Mouse (Mus musculus) brown adipose tissue, adult 24 weeks (tissue): Measurements from ENCODE around the gene Mab21l1. TPM values are rescaled to one million over a fixed set of nuclear protein-coding genes. Genes with fewer than 3 reads are reported as not detected.

ENCODE experiments used
- H3K27ac ChIP-seq: fragments of 200-500 bp; replicated peaks from 2 replicates; pipeline ENCODE4 v1.5.1; 2012; ENCODE audit warnings: low read depth, mild to moderate bottlenecking, low read length
- H3K4me1 ChIP-seq: fragments of 200-500 bp; 2 replicates; pipeline ENCODE4 v1.6.1; 2012; ENCODE audit warnings: low read length, mixed read lengths; ENCODE audit not compliant: control insufficient read depth, insufficient read depth, insufficient read length
- H3K4me3 ChIP-seq: fragments of 200-500 bp; 2 replicates; pipeline ENCODE4 v1.5.1; 2012; ENCODE audit warnings: low read depth, mild to moderate bottlenecking, low read length, moderate library complexity; ENCODE audit not compliant: insufficient read depth
- polyA plus RNA-seq: library from polyadenylated mRNA; stranded (reverse); fragments of >200 nt; gene quantifications from 2 replicates; pipeline ENCODE4 v1.2.4, GENCODE M21; 2012; ENCODE audit not compliant: missing spikeins, insufficient read depth, insufficient read length

Gene Mab21l1
- polyA plus RNA-seq, 1 experiment: not detected

DNA sequence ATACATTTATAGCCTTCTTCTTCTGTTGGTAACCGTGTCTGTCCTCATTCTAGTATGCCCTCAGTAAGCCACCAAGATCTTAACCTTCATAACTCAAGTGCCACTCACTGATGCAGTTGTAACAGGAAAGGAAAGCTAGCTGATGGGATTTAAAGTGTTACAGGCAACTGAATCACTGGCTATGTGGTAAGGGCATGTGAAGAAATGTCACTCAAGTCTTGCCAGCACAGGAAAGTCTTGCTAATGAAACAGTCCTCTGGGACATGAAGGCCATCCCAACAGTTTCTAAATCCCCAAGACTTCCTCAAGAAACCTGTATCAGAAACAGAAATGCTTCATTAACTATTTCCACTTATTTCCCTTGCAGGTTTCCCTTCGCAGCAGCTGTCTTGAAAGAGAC is 13.7 kb upstream of the Mab21l1 start:
- Histone ChIP-seq H3K4me3 (no peak overlapping the region), H3K4me1 (no peaks in the 10 kb centered on the region), H3K27ac (no peak overlapping the region)

DNA sequence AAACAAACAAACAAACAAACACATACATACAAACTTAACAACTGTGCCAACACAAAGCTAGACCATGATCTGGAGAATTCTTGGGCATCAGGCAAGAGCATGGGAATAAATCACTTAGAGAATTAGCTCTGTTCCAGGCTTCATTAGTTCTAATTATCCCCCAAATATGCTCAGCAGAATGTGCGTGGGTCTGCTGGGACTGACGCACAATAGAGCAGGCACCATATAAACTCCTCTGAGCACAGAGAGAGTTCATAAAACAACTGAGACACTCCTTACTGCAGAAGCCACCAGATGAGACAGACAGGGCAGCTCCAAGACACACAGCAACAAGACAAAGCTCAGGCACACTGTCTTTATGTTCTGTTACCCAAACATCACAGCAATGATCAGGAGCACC is 13.0 kb upstream of the Mab21l1 start:
- Histone ChIP-seq H3K27ac (no peak overlapping the region), H3K4me1 (no peaks in the 10 kb centered on the region), H3K4me3 (no peak overlapping the region)

DNA sequence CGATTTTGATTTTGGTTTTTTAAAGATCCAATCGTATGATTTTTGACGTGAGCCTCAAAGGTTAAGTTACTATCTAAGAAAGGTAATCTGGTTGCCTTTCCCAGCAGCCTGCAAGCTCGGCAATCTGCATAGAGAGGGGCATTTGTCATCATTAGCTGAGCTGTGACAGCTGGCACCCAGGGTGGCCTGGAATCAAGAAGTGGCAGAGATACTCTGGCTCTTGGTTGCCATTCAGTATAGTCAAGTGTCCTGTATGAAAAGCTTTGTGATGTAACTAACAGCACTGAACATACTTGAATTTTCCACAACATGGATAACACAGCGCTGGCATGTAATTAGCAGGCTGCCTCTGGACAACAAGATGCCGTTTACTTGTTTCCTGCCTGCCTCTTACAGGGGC is 8.1 kb upstream of the Mab21l1 start:
- H3K4me1 ChIP-seq: no peaks in the 10 kb centered on the region
- no peak overlapping the region for H3K27ac ChIP-seq
- H3K4me3 ChIP-seq: no peak overlapping the region

DNA sequence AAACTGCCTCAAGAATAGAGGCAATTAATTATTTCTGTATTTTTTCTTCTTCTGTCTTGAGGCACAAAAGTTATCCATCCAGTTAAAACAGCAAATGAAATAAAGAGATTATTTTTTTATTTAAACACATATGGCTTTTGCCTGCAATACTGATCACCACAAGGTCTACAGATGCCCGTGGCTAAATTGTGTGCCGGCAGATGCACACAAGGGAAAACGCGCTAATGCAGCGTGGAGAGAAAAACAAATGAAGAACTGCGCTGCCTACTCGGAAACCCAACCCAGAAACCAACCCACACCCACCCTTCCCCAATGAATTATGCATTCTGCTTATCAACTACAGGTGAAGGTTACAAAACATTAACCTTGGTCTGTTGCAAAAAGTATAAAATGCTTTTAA is 7.1 kb upstream of the Mab21l1 start:
- Histone ChIP-seq H3K4me3 (no peak overlapping the region), H3K4me1 (no peaks in the 10 kb centered on the region), H3K27ac (no peak overlapping the region)

DNA sequence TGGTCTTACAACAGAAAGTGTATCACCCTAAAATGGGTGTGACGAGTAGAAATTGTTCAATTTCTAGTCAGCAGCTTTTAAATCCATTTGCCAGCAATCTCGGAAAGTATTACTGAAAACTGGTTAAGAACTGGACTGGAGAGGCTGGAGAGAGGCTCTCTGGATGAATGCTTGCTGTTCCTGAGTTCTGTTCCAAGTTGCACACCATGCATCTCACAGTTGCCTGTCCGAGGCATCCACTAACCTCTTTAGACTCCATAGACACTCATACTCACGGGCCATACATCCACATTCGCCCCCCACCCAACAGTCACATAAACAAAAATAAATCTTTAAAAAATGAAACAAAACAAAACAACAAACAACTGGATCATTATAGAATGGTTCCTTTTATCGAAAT is 6.6 kb upstream of the Mab21l1 start:
- no peak overlapping the region for H3K4me3 ChIP-seq
- no peak overlapping the region for H3K27ac ChIP-seq
- H3K4me1 ChIP-seq: no peaks in the 10 kb centered on the region

DNA sequence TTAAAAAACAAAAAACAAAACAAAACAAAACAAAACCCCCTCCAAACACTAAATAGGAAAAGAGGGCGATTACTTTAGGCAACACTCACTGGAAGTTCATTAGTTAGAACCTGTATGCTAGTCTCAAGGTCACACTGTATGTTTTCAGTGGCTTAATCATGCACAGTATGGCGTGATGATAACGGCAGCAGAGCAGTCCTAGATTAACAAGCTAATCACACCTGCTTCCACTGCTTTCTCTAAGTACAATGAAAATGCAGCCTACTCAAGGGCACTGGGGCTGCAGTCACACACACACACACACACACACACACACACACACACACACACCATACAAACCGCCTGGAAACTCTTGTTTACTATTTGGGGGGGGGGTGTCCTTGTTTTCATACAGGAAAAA is 4.8 kb upstream of the Mab21l1 start:
- Histone ChIP-seq H3K27ac (no peak overlapping the region), H3K4me1 (no peaks in the 10 kb centered on the region), H3K4me3 (no peak overlapping the region)

DNA sequence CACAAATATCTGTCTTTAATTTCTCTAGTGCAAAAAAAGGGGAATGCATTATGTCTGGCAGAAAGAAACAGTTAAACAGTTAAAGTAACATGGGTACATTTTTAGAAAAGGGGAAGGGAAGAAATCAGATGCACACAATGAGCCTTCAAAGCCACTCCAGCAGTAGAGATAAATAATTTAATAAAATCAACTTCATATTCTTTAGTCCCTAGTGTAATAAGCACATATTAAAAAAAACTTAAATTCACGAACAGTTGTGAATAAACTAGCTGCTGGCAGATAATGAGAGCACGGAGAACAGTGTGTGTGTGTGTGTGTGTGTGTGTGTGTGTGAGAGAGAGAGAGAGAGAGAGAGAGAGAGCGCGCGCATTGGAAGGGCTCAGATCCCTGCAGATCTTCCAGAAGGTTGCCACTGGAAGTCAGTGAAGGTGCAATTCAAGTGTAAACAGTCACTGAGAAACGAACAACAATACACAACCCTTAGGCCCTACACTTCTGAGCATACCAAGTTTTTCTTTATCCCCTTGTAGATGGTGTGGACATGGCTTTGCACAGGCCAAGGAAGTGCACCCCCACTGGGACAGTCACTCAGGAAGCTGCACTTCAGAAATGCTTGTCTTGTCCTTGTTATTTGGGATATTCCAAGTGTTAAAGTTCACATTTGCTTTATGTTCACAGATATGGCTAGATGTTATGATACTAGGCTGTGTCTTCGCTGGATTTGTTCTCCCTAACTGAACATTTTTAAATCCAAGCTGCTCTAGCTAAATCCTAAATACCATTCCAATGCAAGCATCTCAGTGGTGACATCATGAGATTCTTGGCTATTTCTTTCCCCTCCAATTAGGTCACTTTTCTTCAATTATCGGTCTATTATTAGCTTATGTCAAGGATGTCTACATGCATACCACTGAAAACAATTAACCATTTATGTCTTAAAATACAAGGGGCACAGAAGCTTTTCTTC is 3.3 kb upstream of the Mab21l1 start:
- H3K27ac ChIP-seq: no peak overlapping the region
- no peaks in the 10 kb centered on the region for H3K4me1 ChIP-seq
- H3K4me3 ChIP-seq: no peak overlapping the region

DNA sequence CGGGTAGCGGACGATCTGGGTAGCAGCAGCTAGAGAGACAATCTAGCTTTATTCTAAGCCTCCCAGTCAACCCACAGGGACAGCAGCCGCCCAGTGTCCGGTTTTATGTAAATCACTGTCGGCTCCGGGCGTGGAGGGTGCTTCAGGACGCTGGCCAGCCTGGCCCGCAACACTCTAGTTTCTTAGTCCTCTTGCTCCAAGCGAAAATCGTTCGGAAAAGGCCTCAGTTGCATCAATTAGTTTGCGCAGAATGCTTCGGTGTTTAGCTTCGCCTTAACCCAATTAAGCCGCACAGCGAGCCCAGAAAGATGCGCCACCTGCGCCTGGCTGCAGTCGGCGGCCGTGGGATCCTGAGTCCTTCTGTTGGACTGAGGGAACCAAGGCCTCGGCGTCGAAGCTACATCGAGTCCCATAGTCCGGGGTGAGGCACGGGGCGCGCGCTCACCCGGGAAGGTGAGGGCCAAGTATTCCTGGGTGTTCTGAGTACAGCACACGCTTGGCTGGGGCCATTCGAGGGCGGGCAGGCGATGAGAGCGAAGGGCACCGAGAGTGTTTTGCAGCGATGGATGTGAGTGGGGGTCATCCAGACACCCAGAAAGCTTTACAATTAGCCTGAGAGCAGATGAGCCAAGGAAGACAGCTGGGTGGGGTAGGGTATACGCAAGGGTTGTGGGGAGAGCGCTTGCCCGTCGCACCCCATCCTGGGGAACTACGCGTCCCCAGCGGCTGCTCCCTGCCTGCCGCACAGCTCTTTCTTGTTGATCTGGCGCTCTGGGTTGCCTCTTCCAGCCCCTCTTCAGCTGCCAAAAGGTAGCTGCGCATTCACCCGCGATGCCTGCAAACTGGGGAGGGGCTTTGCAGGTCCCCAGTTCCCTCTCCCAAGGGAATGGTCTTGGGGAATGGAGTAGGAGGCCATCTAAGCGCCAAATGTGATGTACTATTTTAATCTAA is 1.9 kb upstream of the Mab21l1 start:
- Histone ChIP-seq H3K4me3 (no peak overlapping the region), H3K27ac (no peak overlapping the region), H3K4me1 (no peaks in the 10 kb centered on the region)

DNA sequence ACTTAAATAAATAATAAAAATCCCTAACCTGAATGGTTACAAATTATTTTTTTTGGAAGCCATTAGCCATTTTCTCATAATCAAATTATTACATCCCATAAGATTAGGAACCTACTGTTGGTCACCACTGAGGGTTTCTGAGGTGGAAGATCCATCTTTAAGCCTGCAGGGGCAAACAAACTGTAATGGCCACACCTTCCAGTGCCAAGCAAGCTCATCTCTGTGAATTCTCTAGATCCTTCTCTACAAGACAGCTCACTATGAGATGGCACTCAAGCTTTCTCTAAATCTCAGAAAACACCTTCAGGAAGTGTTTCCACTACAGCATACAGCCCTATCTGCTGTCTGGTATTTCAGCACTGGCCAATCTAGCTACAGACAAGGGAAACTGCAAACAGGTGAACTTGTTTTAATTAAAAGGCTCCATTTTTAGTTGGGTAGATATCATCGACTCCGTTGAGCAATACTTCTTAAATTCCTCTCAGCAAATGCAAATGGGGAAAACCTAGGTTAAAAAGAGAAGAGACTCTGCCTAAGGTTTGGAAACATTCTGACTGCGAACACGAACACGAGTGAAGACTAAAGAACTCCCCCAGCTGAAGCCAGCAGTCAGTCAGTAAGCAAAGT is 768 bp upstream of the Mab21l1 start:
- no peaks in the 10 kb centered on the region for H3K4me1 ChIP-seq
- H3K4me3 ChIP-seq: no peak overlapping the region
- no peak overlapping the region for H3K27ac ChIP-seq

DNA sequence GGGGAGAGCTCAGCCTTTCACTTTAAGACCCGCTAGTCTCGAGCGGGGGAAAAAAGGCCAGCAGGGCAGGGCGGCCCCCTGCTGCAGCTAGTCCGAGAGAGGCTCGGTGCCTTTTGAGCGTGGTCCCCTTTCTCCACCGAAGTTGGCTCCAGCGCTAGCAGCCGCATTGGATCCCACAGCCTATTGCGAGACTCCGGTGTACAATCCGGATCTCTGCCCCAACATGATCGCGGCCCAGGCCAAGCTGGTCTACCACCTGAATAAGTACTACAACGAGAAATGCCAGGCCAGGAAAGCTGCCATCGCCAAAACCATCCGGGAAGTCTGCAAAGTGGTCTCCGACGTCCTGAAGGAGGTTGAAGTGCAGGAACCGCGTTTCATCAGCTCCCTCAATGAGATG is 461 bp downstream of the Mab21l1 start:
- Histone ChIP-seq H3K4me1 (no peaks in the 10 kb centered on the region), H3K27ac (no peak overlapping the region), H3K4me3 (peak overlapping the region; percentile 60)

DNA sequence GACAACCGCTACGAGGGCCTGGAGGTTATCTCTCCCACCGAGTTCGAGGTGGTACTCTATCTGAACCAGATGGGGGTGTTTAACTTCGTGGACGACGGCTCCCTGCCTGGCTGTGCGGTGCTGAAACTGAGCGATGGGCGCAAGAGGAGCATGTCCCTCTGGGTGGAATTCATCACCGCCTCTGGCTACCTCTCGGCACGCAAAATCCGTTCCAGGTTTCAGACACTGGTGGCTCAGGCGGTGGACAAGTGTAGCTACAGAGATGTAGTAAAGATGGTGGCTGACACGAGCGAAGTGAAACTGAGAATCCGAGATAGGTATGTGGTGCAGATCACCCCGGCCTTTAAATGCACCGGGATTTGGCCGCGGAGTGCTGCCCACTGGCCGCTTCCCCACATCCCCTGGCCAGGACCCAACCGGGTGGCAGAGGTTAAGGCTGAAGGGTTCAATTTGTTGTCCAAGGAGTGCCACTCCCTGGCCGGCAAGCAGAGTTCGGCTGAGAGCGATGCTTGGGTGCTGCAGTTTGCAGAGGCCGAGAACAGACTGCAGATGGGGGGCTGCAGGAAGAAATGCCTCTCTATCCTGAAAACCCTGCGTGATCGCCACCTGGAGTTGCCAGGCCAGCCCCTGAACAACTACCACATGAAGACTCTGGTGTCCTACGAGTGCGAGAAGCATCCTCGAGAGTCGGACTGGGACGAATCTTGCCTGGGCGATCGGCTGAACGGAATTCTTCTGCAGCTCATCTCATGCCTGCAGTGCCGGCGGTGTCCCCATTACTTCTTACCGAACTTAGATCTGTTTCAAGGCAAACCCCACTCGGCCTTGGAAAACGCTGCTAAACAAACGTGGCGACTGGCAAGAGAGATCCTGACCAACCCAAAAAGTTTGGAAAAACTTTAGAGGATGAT is 1.1 kb downstream of the Mab21l1 start:
- Histone ChIP-seq H3K4me1 (no peaks in the 10 kb centered on the region), H3K4me3 (peak overlapping the region; percentile 60), H3K27ac (peak overlapping the region; percentile 0)

DNA sequence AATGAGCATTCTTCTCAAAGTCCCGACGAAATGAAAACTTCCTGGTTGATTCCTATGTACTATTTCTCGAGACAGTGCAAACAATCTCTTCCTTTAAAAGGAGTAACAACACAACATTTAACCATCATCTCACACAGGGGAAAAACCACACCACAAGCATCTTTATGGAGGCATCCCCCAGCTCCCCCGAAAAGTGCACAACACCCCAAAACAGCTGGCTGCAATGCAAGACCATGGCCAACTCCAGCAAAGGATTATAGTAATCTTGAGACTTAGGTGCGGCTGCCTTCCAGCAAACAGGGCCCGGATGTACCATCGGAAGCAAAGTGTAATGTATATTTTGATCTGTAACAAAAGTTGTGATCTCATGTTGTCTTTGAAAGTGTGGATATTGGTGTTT is 1.8 kb downstream of the Mab21l1 start:
- no peaks in the 10 kb centered on the region for H3K4me1 ChIP-seq
- H3K4me3 ChIP-seq: peak overlapping the region; percentile 60
- peak overlapping the region; percentile 0; the same call in 1 of the 2 replicates for H3K27ac ChIP-seq

DNA sequence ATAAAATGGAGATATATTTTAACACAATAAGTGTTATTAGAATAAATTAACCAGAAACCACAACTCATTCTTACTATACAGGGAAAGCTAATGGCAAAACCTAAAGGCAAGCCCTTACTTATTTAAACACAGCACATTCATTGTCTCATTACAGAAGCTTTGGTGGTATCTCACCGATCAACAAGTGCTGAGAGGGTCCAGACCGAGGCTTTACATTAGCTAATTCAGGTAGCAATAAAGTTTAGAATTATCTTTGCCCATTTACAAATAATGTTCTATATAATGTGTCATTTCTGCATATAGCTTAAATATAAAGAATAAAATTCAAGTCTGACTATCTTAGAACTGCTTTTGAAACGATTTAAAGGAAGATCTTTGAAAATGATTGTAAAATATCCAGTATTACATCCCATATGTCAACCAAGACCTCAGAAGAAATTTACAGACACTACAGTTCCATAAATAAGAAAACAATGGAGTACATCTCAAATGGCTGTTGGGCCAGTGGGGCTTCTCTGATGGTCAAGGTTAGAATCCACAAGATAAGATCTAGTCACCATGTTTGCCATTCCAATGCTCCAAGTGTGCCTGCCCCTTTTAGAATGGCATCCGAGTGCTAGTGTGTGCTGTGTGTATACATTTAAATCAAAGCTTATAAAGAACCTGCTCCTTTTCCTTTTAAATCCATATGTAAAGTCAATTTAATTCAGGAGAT is 3.1 kb downstream of the Mab21l1 start:
- Histone ChIP-seq H3K27ac (no peak overlapping the region), H3K4me1 (no peaks in the 10 kb centered on the region), H3K4me3 (no peak overlapping the region)
